Mouse (Mus musculus) brown adipose tissue, adult 24 weeks (tissue): ENCODE results near the gene Bcl3. TPM values are rescaled to one million over a fixed set of nuclear protein-coding genes. Genes with fewer than 3 reads are reported as not detected.

Experiments used
- H3K27ac ChIP-seq: fragments of 200-500 bp; replicated peaks from 2 replicates; pipeline ENCODE4 v1.5.1; 2012; ENCODE audit warnings: low read depth, mild to moderate bottlenecking, low read length
- H3K4me1 ChIP-seq: fragments of 200-500 bp; 2 replicates; pipeline ENCODE4 v1.6.1; 2012; ENCODE audit warnings: low read length, mixed read lengths; ENCODE audit not compliant: control insufficient read depth, insufficient read depth, insufficient read length
- H3K4me3 ChIP-seq: fragments of 200-500 bp; 2 replicates; pipeline ENCODE4 v1.5.1; 2012; ENCODE audit warnings: low read depth, mild to moderate bottlenecking, low read length, moderate library complexity; ENCODE audit not compliant: insufficient read depth
- polyA plus RNA-seq: library from polyadenylated mRNA; stranded (reverse); fragments of >200 nt; gene quantifications from 2 replicates; pipeline ENCODE4 v1.2.4, GENCODE M21; 2012; ENCODE audit not compliant: missing spikeins, insufficient read depth, insufficient read length

Bcl3 gene
- 14.7 and 24.3 TPM in 2 replicates for polyA plus RNA-seq

DNA sequence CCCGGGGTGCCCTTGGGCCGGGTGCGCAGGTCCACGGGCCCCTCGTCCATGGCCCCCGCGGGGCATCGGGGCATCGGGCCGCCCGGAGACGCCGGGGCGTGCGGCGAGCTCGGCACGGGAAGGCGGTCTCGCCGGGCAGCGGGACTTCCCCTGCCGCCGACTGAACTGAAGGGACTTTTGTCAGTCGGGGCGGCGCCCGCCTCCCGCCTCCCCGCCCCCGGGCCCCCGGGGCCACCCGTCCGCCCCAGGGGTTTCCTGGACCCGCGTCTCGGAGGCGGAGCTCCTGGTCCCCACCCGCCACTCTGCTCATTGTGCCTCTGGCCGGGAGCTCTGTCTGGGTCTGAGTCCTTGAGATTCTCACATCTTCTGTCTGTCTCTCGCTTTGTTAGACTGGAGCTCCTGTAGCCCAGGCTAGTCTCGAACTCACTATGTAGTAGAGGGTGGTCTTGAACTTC is at the start of gene Bcl3:
Gene Bcl3, minus strand, starts transcription at position 167 of the 455 bp plus-strand sequence.
- peak within 1 kb of the TSS; percentile 95 for H3K27ac ChIP-seq
- peaks cover 34% of the 10 kb centered on the region for H3K4me1 ChIP-seq
- peak within 1 kb of the TSS; percentile 87 for H3K4me3 ChIP-seq

DNA sequence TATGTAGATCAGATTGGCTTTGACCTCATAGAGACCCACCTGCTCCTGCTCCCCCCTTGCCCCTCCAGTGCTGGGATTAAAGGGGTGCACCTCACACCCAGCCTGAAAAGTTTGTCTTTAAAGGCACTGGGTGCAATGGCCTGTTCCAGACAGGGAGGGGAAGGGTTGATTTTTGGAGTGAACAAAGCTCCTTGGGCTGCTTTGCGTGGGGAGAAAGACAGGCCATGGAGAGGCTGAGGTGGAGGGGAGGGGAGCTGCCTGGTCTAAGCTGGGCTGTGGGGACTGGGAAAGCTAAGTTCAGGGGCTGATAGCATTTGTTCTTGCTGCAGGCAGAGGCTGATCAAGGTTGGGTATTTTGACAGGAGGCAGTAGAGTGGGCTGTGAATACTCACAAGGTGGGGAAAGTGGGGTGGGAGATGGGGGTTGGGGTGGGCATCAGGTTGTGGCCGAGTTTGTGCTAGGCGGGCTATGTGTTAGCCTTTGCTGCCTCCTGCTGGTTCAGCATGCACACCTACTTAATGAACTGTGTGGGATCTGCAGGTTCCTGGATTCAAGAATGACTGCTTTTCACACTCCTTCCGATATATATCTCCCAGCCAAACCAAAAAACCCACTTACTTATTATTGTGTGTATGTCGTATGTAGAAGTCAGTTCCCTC is 49.5 kb upstream of the Bcl3 start:
- Histone ChIP-seq H3K4me1 (peaks cover 16% of the 10 kb centered on the region), H3K27ac (peak overlapping the region; percentile 95), H3K4me3 (no peak overlapping the region)

DNA sequence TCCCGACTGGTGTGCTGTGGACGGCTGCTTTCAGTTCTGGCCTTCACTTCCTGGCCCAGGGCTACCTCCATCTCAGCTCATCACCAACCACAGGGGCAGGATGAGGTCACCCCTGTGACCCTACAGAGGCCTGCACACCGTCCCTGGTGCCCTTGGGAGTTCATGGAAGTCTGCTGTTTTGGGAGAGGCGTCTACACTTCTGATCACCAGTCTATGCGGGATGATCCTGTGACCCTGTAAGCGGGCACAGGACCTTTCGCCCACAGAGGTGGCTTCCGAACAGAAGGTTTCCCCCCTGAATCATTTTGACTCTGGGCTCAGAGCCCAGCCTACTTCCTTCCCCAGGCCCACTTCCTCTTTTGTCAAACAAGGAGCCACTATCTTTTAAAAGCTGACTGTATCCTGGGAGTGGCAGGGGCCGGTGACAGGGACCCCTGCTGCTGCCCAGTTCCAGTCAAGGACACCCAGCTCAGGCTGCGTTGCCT is 48.6 kb upstream of the Bcl3 start:
- peak overlapping the region; percentile 95 for H3K27ac ChIP-seq
- peaks cover 25% of the 10 kb centered on the region for H3K4me1 ChIP-seq
- peak overlapping the region; percentile 15; the same call in 1 of the 2 replicates for H3K4me3 ChIP-seq

DNA sequence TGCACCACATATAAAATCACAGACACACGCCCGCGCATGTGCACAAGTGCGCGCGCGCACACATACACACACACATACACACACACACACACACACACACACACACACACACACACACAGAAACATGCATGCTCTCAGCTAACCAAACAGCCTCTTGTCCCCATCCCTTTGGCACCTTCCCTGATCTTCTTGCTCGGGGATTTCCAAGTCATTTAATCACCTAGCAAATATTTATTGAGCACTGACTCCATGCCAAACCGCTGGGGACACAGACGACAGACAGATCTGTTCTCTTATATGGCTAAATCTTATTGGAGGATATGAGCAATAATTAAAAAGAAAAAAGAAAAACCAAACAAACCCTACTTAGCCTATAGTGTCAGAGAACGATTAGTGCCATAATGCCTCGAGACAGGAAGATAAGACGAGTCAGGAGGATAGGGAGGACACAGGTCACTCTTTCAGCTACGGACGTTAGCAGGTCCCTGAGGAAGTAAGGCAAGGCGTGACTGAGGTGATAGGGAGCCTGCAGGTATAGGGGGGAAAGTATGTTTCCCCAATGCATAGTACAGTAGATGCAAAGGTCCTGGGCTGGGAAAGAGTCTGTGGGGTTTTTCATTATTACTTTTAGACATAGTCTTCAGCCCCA is 45.3 kb upstream of the Bcl3 start:
- Histone ChIP-seq H3K4me1 (peaks cover 46% of the 10 kb centered on the region), H3K4me3 (no peak overlapping the region), H3K27ac (no peak overlapping the region)

DNA sequence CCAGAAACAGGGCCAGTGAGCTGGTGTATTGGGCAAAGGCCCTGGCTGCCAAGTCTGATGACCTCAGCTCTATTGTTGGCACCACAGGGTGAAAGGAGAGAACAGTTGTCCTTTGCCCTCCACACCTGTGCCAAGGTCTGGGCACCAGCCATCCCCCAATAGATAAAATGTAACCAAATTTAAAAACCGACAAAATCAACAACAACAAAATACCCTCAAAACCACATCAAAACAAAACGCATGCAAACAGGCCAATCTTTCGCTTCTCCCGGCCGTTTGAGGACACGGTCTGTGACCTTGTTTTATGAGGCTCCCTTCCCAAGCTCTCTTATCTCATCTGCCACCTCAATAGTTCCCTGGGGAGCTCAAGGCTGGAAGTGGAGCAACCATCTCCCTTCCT is 43.9 kb upstream of the Bcl3 start:
- Histone ChIP-seq H3K4me1 (peaks cover 45% of the 10 kb centered on the region), H3K27ac (peak overlapping the region; percentile 56; the same call in 1 of the 2 replicates), H3K4me3 (no peak overlapping the region)

DNA sequence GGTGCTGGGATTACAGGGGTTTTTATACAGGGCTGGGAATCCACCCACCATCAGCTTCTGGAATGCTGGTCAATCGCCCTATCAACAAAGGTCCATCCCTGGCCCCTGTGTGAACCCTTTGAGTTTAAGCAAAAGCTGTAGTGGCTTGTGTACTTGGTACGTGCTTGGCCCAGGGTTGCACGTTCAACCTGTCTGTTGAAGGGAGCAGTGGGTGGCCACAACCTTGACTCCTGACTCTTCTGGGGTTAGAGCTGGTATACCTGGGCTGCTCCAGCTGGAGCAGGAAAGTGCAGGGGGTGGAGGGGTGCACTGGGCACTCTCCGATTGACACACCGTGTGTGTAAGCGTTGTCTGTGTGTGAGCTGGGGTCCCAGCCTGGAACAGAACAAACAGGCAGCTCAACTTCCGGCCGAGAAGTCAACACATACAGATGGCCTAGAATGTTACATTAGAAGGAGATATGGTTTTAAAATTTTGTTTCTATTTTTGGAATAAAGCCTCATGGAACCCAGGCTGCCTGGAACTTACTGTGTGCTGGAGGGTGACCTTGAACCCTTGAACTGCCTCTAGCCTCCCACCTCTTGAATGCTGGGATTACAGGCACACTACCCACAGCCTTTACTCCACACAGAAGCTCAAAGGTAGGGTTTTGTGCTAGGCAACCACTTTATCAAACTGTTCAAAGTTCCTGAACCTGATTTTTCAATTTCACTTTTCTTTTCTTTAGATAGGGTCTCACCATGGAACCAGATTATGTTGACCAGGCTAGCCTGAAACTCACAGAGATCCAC is 42.9 kb upstream of the Bcl3 start:
- Histone ChIP-seq H3K4me3 (no peak overlapping the region), H3K27ac (no peak overlapping the region), H3K4me1 (peaks cover 37% of the 10 kb centered on the region)

DNA sequence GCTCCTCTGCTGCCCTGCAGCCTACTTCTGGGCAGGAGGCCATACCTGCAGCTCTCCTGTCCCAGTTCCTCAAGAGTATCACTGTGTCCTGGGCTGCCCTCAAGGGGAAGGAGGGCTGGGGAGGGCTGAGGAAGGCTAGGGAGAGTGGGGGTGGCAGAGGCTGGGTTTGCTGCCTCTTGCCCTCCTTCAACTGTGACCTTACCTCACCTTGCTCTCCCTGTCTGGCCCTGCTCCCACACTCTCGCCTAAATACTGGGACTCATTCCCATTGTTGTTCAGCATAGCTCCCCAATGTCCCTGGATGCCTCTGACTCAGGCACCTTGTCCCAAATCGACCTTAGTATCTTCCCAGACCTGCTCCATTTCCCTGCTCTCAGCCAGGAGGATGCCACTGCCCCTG is 41.7 kb upstream of the Bcl3 start:
- no peak overlapping the region for H3K4me3 ChIP-seq
- H3K4me1 ChIP-seq = peaks cover 35% of the 10 kb centered on the region
- no peak overlapping the region for H3K27ac ChIP-seq

DNA sequence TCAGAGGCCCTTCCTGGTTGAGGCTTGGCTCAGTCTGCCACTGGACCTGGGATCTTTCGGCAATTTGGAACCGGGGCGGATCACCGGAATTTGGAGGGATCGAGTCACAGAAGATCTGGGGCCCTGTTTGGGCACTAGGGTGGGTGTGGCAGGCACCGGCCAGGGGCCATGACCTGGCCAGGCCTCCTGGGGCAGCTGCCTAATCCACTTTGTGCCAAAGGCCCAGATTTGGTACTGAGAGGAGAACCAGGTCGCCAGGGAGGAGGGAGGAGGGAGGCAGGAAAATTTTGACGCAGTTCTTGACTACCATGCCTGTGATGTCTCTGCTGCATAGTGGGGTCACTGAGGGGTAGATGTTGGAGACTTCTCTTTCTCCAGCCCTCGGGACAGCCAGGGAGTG is 38.6 kb upstream of the Bcl3 start, which contains the start of gene Ceacam16:
Gene Ceacam16, minus strand, starts transcription at position 101 of the 400 bp plus-strand sequence.
- peaks cover 21% of the 10 kb centered on the region for H3K4me1 ChIP-seq
- H3K4me3 ChIP-seq = no peak within 1 kb of the TSS
- no peak within 1 kb of the TSS for H3K27ac ChIP-seq

DNA sequence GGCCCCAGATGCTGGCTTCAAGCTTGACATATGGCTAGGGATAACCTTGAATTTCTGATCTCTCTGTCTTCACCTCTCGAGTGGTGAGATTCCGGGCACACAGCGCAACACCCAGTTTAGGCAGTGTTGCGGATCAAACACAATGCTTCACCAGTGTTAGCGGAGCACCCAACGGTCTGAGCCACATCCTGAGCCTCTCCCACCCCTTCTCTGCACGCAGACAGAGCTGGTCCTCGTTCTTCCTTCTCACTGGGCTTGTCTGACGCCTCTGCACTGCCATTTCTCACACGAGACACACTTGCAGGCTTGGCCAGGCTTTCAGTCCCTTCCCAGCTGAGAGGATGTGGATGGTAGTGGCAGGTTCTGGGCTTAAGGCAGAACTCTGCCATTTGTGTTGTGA is 37.2 kb upstream of the Bcl3 start:
- Histone ChIP-seq H3K4me3 (no peak overlapping the region), H3K4me1 (peaks cover 9% of the 10 kb centered on the region), H3K27ac (no peak overlapping the region)

DNA sequence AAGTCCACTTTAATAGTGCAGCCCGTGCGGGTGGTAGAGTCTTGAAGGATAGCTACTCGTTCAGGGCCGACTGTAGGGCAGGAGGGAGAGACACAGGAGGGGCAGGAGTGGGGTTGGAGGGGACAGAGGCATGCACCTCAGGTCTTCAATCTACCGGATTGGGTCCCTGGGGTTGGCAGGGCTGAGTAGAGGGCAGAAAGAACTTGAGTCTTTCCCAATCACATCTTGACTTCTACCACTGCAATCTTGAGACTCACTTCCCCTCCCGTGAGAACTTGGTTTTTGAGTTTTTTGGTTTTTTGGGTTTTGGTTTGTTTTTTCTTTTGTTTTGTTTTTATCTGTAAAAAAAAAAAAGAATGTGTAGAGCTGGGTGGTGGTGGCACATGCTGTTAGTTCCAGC is 33.7 kb upstream of the Bcl3 start:
- Histone ChIP-seq H3K4me1 (no peaks in the 10 kb centered on the region), H3K27ac (no peak overlapping the region), H3K4me3 (no peak overlapping the region)

DNA sequence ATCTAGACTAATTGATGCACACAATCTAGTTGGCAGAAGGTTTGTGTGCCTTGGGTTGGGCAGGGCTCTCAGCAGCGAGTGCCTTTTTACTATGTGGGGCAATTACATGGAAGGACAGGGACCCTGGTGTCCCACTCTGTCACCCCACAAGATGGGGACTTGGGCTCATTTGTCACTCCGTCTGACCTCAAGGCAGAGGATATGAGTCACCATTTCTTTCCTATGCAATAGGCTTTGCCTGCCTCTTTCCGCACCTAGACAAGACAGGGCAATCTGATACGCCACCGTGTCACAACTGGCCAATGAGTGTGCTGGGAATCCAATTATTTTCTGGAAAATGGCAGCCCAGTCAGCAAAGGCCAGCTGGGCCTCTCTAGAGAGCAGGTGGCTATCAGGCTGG is 33.1 kb upstream of the Bcl3 start:
- Histone ChIP-seq H3K4me1 (no peaks in the 10 kb centered on the region), H3K27ac (no peak overlapping the region), H3K4me3 (no peak overlapping the region)

DNA sequence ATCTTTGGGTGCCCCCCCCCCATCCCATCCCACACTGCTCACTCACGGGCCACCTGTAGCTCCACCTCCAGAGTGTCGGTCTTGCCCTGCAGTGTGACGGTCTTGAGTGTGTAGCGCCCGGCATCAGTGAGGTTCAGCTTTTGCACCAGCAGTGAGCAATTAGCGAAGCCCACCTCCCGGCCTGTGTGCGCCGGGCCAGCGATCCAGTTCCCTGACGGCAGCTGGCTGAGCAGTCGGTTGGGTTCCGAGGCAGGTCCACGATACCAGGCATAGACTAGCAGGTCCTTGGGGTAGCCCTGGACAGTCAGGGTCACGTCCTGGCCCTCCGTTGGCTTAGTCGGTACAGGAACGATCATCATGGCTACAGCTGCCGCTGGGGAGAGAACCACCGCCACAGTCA is 31.0 kb upstream of the Bcl3 start:
- Histone ChIP-seq H3K27ac (no peak overlapping the region), H3K4me1 (0 out of 2 replicates have a peak, but pooled peaks cover under 1% of the 10 kb centered on the region), H3K4me3 (no peak overlapping the region)

DNA sequence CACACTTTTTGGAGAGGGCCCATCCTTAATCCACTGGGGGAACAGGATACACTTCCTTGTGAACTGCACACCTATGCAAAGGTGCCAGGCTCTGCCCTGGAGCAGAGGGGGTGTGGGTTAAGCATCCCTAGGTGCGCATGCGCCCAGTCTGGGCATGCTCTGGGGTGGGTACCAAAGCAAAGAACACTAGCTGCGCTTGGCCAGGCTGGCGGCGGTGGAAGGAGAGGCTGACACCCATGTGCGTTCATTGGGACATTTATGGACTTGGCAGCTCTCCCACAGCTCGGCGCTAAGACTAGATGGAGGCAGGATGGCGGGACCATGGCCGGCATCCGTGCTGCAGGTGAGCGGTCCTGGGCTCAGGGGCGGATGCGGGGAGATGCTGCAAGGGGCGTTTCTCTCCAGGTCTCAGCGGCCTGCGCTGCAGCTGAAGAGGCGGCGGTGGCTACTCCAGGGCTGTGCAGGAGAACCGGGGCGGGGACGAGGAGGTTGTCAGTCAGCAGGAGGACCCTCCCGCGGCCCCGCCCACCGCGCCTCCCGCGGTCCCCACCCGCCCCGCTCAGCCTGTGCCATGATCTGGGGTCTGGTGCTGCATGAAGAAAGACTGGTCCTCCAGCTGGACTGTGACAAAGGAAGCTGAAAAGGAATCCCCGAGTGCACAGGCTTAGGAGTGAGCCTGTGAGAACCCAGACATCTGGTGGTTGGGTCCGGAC is 29.4 kb upstream of the Bcl3 start, which contains the start of gene Gm19345:
Gene Gm19345, plus strand, starts transcription at position 146 of the 713 bp plus-strand sequence.
- no peak within 1 kb of the TSS for H3K27ac ChIP-seq
- no peak within 1 kb of the TSS for H3K4me3 ChIP-seq
- peaks cover 6% of the 10 kb centered on the region; the same call in 1 of the 2 replicates for H3K4me1 ChIP-seq

DNA sequence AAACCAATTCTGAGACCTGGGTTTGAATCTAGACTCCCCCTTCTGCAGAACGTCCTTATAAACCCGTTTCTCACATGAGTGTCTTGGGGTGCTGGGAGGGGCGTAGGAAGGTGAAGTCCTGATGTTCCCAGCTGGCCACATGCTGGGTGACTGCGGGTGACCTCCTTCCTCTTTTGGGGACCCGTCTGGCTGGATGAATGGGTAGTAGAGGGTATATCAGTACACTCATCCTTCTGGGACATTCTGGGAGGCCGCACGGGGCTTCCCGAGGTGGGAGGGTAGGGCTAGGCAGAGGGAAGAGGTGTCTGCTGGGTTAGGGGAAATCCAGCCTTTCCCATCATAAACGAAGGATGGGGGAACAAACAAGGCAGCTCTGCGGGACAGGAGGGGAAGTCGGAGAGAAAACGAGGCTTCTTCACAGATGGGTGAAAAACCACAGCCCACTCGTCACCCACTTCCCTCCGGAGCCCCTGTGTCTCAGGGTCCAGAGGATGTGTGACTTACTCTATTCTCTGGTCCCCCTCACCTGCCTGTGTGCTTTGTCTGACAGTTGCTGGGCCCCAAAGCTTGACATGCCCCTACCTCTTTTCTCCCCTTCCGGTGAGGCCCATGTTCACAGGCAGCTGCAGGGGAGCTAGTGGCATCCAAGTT is 22.1 kb upstream of the Bcl3 start:
- Histone ChIP-seq H3K4me3 (no peak overlapping the region), H3K27ac (no peak overlapping the region), H3K4me1 (peaks cover 6% of the 10 kb centered on the region; the same call in 1 of the 2 replicates)
